Mouse (Mus musculus): Measurements from ENCODE around the gene Fbxo31.

- no peak for TF ChIP-seq CTCF (IDR thresholded peaks at IDR 0.05; ENCODE audit: extremely low read depth, insufficient read depth, low read length)
- no peak for TF ChIP-seq POLR2A (IDR thresholded peaks at IDR 0.05; ENCODE audit: extremely low read depth, insufficient read depth, low read length)
Observed at GRCm38 (mm10) chr8:121598190-121598589, 19.6 kb upstream of the Fbxo31 start.
